Mouse (Mus musculus) Muller cell, postnatal 12 days (primary cell): ENCODE data around the gene Lgr6.

Source experiments
- DNase-seq: peaks from one replicate; pipeline ENCODE4 v3.0.0-alpha.2; 2015; ENCODE audit errors: inconsistent ontology term

The Lgr6 gene

GRCm38 (mm10) chr1:135105124-135105523 is at the start of gene Lgr6:
Lgr6 (minus strand) TSS chr1:135105276.
- peak; percentile 47 for DNase-seq

GRCm38 (mm10) chr1:135154411-135154959 is 49.4 kb upstream of the Lgr6 start:
- peak; percentile 88 for DNase-seq

- DNase-seq, result no peak
Observed at GRCm38 (mm10) chr1:135154011-135154410, 48.9 kb upstream of the Lgr6 start.

GRCm38 (mm10) chr1:135148996-135149395 is 43.9 kb upstream of the Lgr6 start:
- no peak for DNase-seq

- DNase-seq, result no peak
Observed at GRCm38 (mm10) chr1:135148476-135148875, 43.4 kb upstream of the Lgr6 start.

GRCm38 (mm10) chr1:135147702-135148058 is 42.6 kb upstream of the Lgr6 start:
- DNase-seq, result no peak

- peak; percentile 93 for DNase-seq
Observed at GRCm38 (mm10) chr1:135146946-135147701, 42.0 kb upstream of the Lgr6 start.

- DNase-seq, result peak; percentile 91
Observed at GRCm38 (mm10) chr1:135146077-135146945, 41.2 kb upstream of the Lgr6 start, which contains the start of gene Arl8a. Arl8a (plus strand) TSS chr1:135146824.

- DNase-seq, result no peak
Observed at GRCm38 (mm10) chr1:135143940-135144339, 38.9 kb upstream of the Lgr6 start.

- no peak for DNase-seq
Observed at GRCm38 (mm10) chr1:135142452-135142851, 37.4 kb upstream of the Lgr6 start.

GRCm38 (mm10) chr1:135139906-135140305 is 34.8 kb upstream of the Lgr6 start:
- no peak for DNase-seq

GRCm38 (mm10) chr1:135136500-135136899 is 31.4 kb upstream of the Lgr6 start:
- DNase-seq, result peak; percentile 57

GRCm38 (mm10) chr1:135135111-135135787 is 30.2 kb upstream of the Lgr6 start:
- no peak for DNase-seq

GRCm38 (mm10) chr1:135133678-135134435 is 28.8 kb upstream of the Lgr6 start:
- no peak for DNase-seq

- no peak for DNase-seq
Observed at GRCm38 (mm10) chr1:135132893-135133369, 27.9 kb upstream of the Lgr6 start.

- peak; percentile 87 for DNase-seq
Observed at GRCm38 (mm10) chr1:135132473-135132872, 27.4 kb upstream of the Lgr6 start, which contains the start of gene Ptpn7. Ptpn7 (plus strand) TSS chr1:135132700.

GRCm38 (mm10) chr1:135131560-135131959 is 26.5 kb upstream of the Lgr6 start:
- DNase-seq, result no peak

- no peak for DNase-seq
Observed at GRCm38 (mm10) chr1:135131034-135131433, 26.0 kb upstream of the Lgr6 start.

GRCm38 (mm10) chr1:135130376-135131018 is 25.4 kb upstream of the Lgr6 start:
- no peak for DNase-seq

GRCm38 (mm10) chr1:135129543-135130183 is 24.6 kb upstream of the Lgr6 start:
- no peak for DNase-seq
